Mouse (Mus musculus): ENCODE results near the gene Usp39. TPM values are rescaled to one million over a fixed set of nuclear protein-coding genes. Genes with fewer than 3 reads are reported as not detected.

Gene Usp39
- polyA plus RNA-seq, 1 experiment from 2014 or later = 52.6 TPM

DNA sequence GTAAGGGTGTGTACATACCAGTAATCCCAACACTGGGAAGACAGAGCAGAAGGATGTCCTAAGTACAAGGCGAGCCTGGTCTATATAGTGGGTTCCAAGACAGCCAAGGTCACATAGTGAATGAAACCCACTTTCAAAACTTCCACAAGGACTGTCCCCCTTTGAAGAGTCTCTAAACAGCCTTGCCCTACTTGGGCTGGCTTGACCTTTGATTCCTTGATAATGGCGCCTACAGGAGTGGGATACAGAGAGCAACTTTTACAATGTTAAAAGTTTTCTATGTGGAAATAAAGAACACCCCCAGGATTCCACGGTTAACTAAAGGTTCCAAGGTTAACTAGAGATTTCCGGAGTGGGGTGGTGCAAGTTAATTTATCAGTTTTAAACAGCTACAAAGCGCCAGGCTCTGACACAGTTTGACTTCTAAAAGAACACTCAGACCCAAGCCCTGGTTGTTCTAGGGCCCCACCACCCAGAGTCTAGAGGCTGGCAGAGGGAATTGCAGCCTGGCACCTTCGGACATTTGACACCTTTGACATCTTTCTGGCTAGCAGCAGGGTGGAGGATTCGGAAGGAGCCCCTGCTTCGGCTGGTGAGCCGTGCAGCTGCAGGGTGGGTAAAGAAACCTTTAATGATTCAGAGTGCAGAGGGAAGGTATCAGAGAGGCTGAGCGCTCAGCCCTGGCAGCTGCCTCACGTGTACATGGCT is 15.1 kb upstream of the Usp39 start:
- Histone ChIP-seq H3K9ac (peak overlapping the region; percentile 83; the same call in 1 of the 2 replicates), H3K4me2 (peak overlapping the region; percentile 77), H3K36me3 (peaks cover 35% of the 10 kb centered on the region), H3K4me3 (replicated peaks) (peak overlapping the region; percentile 80; the same call in 1 of the 2 replicates), H3K9me3 (replicated peaks) (no peaks in the 10 kb centered on the region), H3K4me1 (replicated peaks) (peaks cover 76% of the 10 kb centered on the region), H3K27me3 (peaks cover 25% of the 10 kb centered on the region), H3K27ac (peak overlapping the region; percentile 89; the same call in 1 of the 2 replicates)
- ATAC-seq (ENCODE audit: low read depth) = no peak
- WGBS (ENCODE audit: insufficient replicate concordance) = 78% methylated on average over 11 of the region's 11 CpGs
- DNase-seq = no peak

DNA sequence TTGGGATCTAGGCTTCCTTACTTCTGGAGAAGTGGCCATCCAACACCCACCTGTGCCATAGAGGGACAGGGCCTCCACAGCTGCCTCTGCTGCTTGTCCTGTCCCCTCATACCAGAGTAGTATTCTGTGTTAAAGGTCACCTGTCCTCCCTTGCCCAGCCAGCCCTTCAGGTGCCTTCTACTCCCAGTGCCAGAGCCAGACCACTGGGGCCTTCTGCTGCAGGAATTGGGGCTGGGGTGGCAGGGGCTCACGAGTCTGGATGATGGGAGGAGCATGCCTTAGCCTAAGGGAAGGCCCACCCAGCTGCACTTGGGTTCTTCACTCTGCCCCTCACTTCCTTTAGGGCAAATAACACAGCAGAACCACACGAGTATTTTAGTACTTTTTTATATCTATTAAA is 14.4 kb upstream of the Usp39 start:
- peaks cover 83% of the 10 kb centered on the region for H3K4me1 ChIP-seq (replicated peaks)
- no peak for DNase-seq
- no peaks in the 10 kb centered on the region for H3K9me3 ChIP-seq (replicated peaks)
- no peak overlapping the region for H3K4me2 ChIP-seq
- no peak overlapping the region for H3K9ac ChIP-seq
- H3K36me3 ChIP-seq = peaks cover 35% of the 10 kb centered on the region
- peaks cover 32% of the 10 kb centered on the region for H3K27me3 ChIP-seq
- 79% methylated on average over 2 of the region's 2 CpGs for WGBS (ENCODE audit: insufficient replicate concordance)
- no peak overlapping the region; the same call in 1 of the 2 replicates for H3K27ac ChIP-seq
- ATAC-seq (ENCODE audit: low read depth) = no peak
- H3K4me3 ChIP-seq (replicated peaks) = no peak overlapping the region

DNA sequence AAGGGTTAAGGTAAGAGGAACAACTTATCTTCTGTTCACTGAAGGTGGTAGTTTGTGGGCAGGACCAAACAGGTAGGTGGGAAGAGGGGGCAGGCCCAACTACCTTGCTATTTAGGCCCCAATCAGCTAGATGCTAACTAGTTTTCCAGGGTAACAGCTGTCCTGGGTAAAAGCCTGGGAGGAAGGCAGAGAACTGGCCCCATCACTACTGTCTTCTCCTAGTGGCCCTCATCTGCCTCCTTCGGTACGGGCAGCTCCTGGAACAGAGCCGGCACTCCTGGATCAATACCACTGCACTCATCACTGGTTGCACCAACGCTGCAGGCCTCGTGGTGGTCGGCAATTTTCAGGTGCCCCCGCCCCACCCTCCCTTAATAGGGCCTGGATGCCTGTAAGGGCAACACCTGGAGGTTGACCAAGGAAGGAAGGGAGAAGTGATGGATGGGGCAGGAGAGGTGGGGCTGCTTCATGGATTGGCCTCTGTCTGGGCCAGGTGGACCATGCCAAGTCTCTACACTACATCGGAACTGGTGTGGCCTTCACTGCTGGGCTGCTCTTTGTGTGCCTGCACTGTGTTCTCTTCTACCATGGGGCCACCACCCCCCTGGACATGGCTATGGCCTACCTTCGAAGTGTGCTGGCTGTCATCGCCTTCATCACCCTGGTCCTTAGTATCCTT is 13.2 kb upstream of the Usp39 start:
- H3K4me1 ChIP-seq (replicated peaks) = peaks cover 87% of the 10 kb centered on the region
- no peak overlapping the region for H3K27ac ChIP-seq
- peaks cover 35% of the 10 kb centered on the region for H3K36me3 ChIP-seq
- 81% methylated on average over 10 of the region's 10 CpGs for WGBS (ENCODE audit: insufficient replicate concordance)
- H3K4me3 ChIP-seq (replicated peaks) = no peak overlapping the region
- no peaks in the 10 kb centered on the region for H3K9me3 ChIP-seq (replicated peaks)
- ATAC-seq (ENCODE audit: low read depth) (no peak), DNase-seq (no peak)
- no peak overlapping the region for H3K9ac ChIP-seq
- H3K27me3 ChIP-seq = peaks cover 43% of the 10 kb centered on the region
- 0 out of 2 replicates have a peak overlapping the region, but pooled peaks have one; percentile 3 for H3K4me2 ChIP-seq

DNA sequence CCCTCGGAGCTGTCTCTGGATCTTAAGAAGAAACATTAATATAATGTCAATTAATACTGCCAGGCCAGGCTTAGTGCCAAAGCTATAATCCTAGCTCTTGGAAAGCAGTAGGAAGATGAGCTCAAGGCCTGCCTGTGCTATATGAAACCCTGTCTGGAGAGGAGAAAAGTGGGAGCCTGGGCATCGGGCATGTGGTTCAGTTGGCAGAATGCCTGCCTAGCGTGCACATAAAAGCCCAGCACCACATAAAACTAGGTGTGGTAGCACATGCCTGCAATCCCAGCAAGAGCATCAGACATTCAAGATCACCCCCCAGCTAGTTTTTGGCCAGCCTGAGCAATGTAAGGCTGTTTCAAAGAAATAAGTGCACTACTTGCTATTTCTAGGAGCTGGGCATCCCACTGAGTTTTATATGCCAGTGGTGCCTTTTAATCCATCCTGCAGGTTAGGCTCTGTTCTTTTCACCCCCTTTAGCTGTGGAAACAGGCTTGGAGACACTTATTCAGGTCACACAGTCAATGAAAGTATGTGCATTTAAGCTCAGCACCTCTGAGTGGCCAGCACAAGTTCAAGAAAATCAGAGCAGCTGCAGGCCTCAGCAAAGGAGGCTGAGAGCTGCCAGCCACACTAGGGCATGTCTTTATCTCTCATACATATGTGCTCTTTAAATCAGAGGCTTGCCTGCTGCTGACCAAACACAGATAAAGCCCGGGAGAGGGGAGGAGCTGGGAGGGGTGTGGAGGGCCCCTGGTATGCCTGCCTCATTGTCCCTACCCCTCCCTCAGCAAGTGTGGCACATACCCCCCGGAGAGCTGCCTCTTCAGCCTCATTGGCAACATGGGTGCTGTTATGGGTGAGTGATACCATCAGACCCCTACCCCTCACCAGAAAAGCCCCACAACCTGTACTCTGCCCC is 12.4 kb upstream of the Usp39 start:
- Histone ChIP-seq H3K27me3 (peaks cover 44% of the 10 kb centered on the region), H3K9me3 (replicated peaks) (no peaks in the 10 kb centered on the region), H3K9ac (no peak overlapping the region), H3K4me2 (0 out of 2 replicates have a peak overlapping the region, but pooled peaks have one; percentile 73), H3K4me3 (replicated peaks) (no peak overlapping the region), H3K27ac (no peak overlapping the region), H3K4me1 (replicated peaks) (peaks cover 85% of the 10 kb centered on the region), H3K36me3 (peaks cover 35% of the 10 kb centered on the region)
- 45% methylated on average over 5 of the region's 5 CpGs for WGBS (ENCODE audit: insufficient replicate concordance)
- peak; percentile 77 for DNase-seq
- ATAC-seq (ENCODE audit: low read depth) = peak; percentile 55

DNA sequence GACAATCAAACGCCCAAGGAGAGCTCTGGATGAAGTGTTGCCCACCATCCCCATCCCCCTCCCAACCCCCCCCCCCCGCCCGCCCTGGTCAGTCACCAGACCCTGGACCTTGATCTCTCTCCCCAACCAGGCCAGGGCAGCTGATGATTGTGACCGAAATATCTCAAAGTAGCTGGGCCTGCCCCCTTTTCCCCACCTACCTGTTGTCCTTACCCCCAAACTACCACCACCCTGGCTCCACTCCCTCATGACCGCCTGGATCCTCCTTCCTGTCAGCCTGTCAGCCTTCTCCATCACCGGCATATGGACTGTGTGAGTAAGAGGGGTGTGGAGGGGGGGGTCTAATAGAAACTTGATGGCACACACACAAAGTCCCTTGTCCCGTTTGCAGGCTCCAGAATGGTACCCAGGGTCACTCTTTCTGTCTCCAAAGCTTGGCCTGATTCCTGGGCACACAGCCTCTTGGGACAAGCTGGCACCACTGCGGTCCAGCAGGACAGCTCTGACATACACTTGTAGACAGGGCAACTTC is 11.1 kb upstream of the Usp39 start:
- H3K9me3 ChIP-seq (replicated peaks) = no peaks in the 10 kb centered on the region
- H3K4me1 ChIP-seq (replicated peaks) = peaks cover 89% of the 10 kb centered on the region
- H3K4me3 ChIP-seq (replicated peaks) = peak overlapping the region; percentile 60
- peak overlapping the region; percentile 73 for H3K4me2 ChIP-seq
- peaks cover 44% of the 10 kb centered on the region for H3K27me3 ChIP-seq
- H3K36me3 ChIP-seq = peaks cover 39% of the 10 kb centered on the region
- 53% methylated on average over 6 of the region's 8 CpGs for WGBS (ENCODE audit: insufficient replicate concordance)
- no peak for DNase-seq
- H3K27ac ChIP-seq = peak overlapping the region; percentile 64
- no peak for ATAC-seq (ENCODE audit: low read depth)
- peak overlapping the region; percentile 57 for H3K9ac ChIP-seq

DNA sequence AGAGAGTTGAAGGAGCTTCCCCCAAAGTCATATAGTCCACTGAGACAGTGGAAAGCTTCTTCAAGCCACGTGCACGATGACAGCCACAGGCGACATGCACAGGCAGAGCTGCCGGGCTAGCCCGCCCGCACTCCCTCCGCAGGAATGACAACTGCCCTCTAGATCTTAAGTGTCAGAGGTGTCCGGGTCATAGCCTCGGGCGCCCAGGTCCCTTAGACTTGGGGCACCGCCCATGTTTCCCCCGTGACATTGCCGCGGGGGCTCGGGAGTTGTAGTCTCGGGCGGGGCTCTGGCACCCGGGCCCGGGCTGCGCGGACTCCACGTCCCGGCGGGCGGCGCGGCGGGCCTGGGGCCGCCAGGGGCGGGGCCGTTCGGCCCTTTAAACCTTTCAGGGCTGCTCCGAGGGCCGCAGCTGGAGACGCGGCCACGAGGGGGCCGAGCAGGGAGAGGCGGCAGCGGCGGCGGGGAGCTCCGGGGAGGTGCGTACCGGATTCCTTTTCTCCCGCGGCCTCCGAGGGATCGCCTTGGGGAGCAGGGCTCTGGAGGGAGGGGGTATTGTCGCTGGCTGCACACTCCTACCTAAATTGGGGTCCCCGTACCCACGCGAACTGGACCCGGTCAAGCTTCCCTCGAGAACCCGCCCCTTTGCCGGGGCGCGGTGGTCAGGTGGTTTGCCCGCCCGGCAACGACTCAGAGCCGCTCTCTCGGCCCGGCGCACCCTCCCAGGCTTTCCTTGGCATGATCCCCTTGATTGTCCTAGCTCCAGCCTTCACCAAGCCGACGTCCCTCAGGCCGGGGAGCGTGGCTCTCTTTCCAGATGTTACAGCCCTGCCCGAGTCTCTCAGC is 10.3 kb upstream of the Usp39 start, which contains the start of gene Tmem150a:
Tmem150a (plus strand) TSS at position 382 of the 846 bp plus-strand sequence.
- peak; percentile 49 for DNase-seq
- H3K4me3 ChIP-seq (replicated peaks) = peak within 1 kb of the TSS; percentile 60
- H3K4me1 ChIP-seq (replicated peaks) = peaks cover 89% of the 10 kb centered on the region
- peak within 1 kb of the TSS; percentile 64 for H3K27ac ChIP-seq
- peaks cover 38% of the 10 kb centered on the region for H3K36me3 ChIP-seq
- peak within 1 kb of the TSS; percentile 57 for H3K9ac ChIP-seq
- H3K4me2 ChIP-seq = peak within 1 kb of the TSS; percentile 73
- H3K9me3 ChIP-seq (replicated peaks) = no peaks in the 10 kb centered on the region
- peak; percentile 46 for ATAC-seq (ENCODE audit: low read depth)
- WGBS (ENCODE audit: insufficient replicate concordance) = 1% methylated on average over 70 of the region's 71 CpGs
- peaks cover 44% of the 10 kb centered on the region for H3K27me3 ChIP-seq

DNA sequence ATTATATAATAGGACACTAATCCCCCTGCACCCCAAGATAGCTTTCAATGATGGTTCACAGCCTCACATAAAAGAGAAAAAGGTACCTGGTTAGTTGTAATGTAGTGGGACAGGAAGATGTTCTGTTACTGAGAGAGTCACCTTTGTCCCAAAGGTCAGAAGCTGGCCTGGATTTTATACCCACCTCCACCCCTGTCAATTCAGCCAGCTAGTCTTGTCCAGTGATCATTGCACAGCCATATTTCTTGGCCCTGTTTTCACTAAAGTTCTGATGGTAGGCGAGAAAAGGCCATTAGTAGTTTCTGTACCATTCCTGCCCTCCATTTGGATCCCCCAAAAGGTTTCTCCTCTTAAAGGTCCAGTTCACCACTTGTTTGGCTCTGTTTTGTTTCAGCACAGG is 9.0 kb upstream of the Usp39 start:
- DNase-seq (no peak), ATAC-seq (ENCODE audit: low read depth) (no peak)
- peaks cover 38% of the 10 kb centered on the region for H3K36me3 ChIP-seq
- H3K4me1 ChIP-seq (replicated peaks) = peaks cover 89% of the 10 kb centered on the region
- peak overlapping the region; percentile 25; the same call in 1 of the 2 replicates for H3K27ac ChIP-seq
- H3K9ac ChIP-seq = no peak overlapping the region
- H3K9me3 ChIP-seq (replicated peaks) = no peaks in the 10 kb centered on the region
- H3K4me3 ChIP-seq (replicated peaks) = no peak overlapping the region
- peak overlapping the region; percentile 73; the same call in 1 of the 2 replicates for H3K4me2 ChIP-seq
- peaks cover 44% of the 10 kb centered on the region for H3K27me3 ChIP-seq
- WGBS (ENCODE audit: insufficient replicate concordance) = 76% methylated on average over 1 of the region's 1 CpGs

DNA sequence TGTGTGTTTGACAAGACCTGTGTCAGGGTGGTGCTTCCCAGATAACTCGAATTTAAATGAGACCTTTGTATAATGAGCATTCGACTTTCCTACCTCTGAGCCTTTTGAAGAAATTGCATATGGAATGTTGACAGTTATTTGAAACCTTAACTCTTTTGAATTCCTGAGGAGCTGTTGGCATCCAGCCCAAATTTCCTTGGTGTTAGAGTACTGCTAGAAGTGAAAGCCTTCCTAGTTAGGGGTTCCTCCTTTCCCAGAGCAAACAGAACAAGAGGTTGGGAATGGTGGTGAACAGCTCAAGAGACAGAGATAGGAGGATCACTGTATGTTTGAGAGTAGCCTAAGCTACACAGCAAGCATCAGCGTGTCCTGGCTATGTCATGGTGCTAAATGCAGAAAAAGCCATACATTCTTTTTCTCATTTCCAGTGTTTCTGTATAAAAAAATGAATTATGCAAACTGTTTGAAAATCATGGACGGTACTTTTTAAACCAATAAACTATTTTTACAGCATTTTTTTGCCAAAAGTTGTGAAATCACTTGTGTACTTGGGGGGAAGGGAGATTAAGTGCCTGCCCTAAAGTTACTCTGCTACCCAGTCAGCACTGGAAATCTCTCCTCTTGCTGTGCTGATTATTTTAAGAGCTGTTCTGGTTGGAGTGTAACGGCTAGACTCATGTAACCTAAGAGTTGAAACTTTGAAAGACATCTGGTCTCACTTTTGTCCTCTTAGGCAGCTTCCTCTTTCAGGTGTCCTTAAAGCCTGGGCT is 7.8 kb upstream of the Usp39 start:
- Histone ChIP-seq H3K36me3 (peaks cover 36% of the 10 kb centered on the region), H3K27ac (peak overlapping the region; percentile 25; the same call in 1 of the 2 replicates), H3K4me2 (peak overlapping the region; percentile 7; the same call in 1 of the 2 replicates), H3K27me3 (peaks cover 42% of the 10 kb centered on the region), H3K4me3 (replicated peaks) (no peak overlapping the region), H3K9ac (no peak overlapping the region), H3K9me3 (replicated peaks) (no peaks in the 10 kb centered on the region), H3K4me1 (replicated peaks) (peaks cover 89% of the 10 kb centered on the region)
- ATAC-seq (ENCODE audit: low read depth) (no peak), DNase-seq (no peak)
- WGBS (ENCODE audit: insufficient replicate concordance) = 66% methylated on average over 5 of the region's 5 CpGs

DNA sequence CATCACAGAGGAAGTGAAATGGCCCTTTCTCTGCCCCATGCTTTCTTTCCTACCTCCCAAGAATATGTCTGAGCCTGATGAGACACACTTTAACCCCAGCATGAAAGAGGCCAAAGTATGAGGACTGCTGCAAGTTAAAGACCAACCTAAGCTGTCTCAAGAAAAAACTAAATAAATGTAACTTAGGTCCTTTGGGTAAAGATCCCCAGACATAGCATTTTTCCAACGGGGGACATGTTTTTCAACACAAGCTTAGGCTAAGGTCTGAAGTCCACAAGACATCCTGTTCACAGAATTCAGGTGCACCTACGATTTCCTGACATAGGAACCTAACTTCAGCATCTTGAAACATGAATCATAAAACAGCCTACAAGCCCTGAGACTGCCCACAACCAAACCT is 5.2 kb upstream of the Usp39 start:
- DNase-seq (no peak), ATAC-seq (ENCODE audit: low read depth) (no peak)
- Histone ChIP-seq H3K4me3 (replicated peaks) (no peak overlapping the region), H3K4me2 (no peak overlapping the region), H3K27ac (no peak overlapping the region), H3K9me3 (replicated peaks) (no peaks in the 10 kb centered on the region), H3K9ac (no peak overlapping the region), H3K36me3 (peaks cover 31% of the 10 kb centered on the region), H3K27me3 (peaks cover 20% of the 10 kb centered on the region), H3K4me1 (replicated peaks) (peaks cover 86% of the 10 kb centered on the region)
- 70% methylated on average over 2 of the region's 2 CpGs for WGBS (ENCODE audit: insufficient replicate concordance)
